Mouse (Mus musculus) CH12.LX (cell line): ENCODE measurements around the gene Prss29. TPM values are rescaled to one million over a fixed set of nuclear protein-coding genes. Genes with fewer than 3 reads are reported as not detected.
A peak's percentile ranks its signal among the peaks of the same experiment; 100 is the strongest.

Experiments
- DNase-seq: peaks from one replicate; pipeline ENCODE4 v3.0.0-alpha.2; 2013; ENCODE audit errors: extremely low read depth
- H3K27ac ChIP-seq: 2 replicates; pipeline ENCODE4 v1.5.1; 2012; ENCODE audit warnings: low read depth, mild to moderate bottlenecking, control low read depth, moderate library complexity; ENCODE audit not compliant: insufficient read depth
- H3K27me3 ChIP-seq: replicated peaks from 2 replicates; pipeline ENCODE3; 2012; ENCODE audit warnings: inconsistent platforms
- H3K36me3 ChIP-seq, 2 experiments: replicated peaks in 1 of 2; 2 replicates each; pipeline versions ENCODE3 to v1.6.1; 2012; ENCODE audit warnings: inconsistent platforms in 1 of 2, low read length in 1 of 2, mild to moderate bottlenecking in 1 of 2, mixed read lengths in 1 of 2, moderate library complexity in 1 of 2; ENCODE audit not compliant: control insufficient read depth in 1 of 2, insufficient read depth in 1 of 2
- H3K4me1 ChIP-seq, 2 experiments: 2 replicates each; pipeline ENCODE4 v1.6.1; 2012; ENCODE audit warnings: inconsistent platforms in 1 of 2, moderate library complexity in 1 of 2; ENCODE audit not compliant: insufficient read depth in 2 of 2, control insufficient read depth in 1 of 2
- H3K4me2 ChIP-seq: 2 replicates; pipeline ENCODE4 v1.6.1; 2012; ENCODE audit warnings: low read depth, mild to moderate bottlenecking, control low read depth; ENCODE audit not compliant: poor library complexity, insufficient read depth, severe bottlenecking
- H3K4me3 ChIP-seq, 3 experiments: fragments of 150-350 bp in 1 of 3; sonication (generic) in 1 of 3; replicated peaks in 1 of 3; 2 replicates each; pipeline versions ENCODE3 to v1.5.1; 2011 to 2012; ENCODE audit warnings: low read depth in 2 of 3, low read length in 2 of 3, mild to moderate bottlenecking in 2 of 3, moderate library complexity in 2 of 3, control low read depth in 1 of 3, improper control_type of control experiment in 1 of 3, inconsistent platforms in 1 of 3, mixed read lengths in 1 of 3; ENCODE audit not compliant: poor library complexity in 1 of 3
- H3K79me2 ChIP-seq: replicated peaks from 2 replicates; pipeline ENCODE4 v1.6.1; 2012; ENCODE audit warnings: mild to moderate bottlenecking, moderate library complexity; ENCODE audit not compliant: control insufficient read depth, poor library complexity, insufficient read depth, severe bottlenecking; ENCODE audit errors: extremely low read depth
- H3K9ac ChIP-seq: 2 replicates; pipeline ENCODE4 v1.6.1; 2012; ENCODE audit warnings: low read depth, mild to moderate bottlenecking, control low read depth, moderate library complexity; ENCODE audit not compliant: insufficient read depth
- H3K9me3 ChIP-seq: replicated peaks from 2 replicates; pipeline ENCODE3; 2012; ENCODE audit warnings: low read length, inconsistent platforms, mixed read lengths
- BHLHE40 ChIP-seq: IDR thresholded peaks from 2 replicates; pipeline ENCODE4 v1.6.1; 2011; ENCODE audit warnings: mild to moderate bottlenecking, low read depth, low read length, improper control_type of control experiment
- CHD1 ChIP-seq: IDR thresholded peaks from 2 replicates; pipeline ENCODE4 v1.6.1; 2012; ENCODE audit warnings: low read depth, low read length, improper control_type of control experiment, inconsistent platforms
- CHD2 ChIP-seq: IDR thresholded peaks from 2 replicates; pipeline ENCODE4 v1.6.1; 2011; ENCODE audit warnings: low read length, improper control_type of control experiment
- CTCF ChIP-seq, 2 experiments: IDR thresholded peaks in 1 of 2; conservative IDR thresholded peaks in 1 of 2; 2 replicates each; pipeline ENCODE4 v1.5.1; 2011 to 2012; ENCODE audit warnings: low read depth in 2 of 2, low read length in 2 of 2, improper control_type of control experiment in 1 of 2, inconsistent platforms in 1 of 2, mild to moderate bottlenecking in 1 of 2, moderate library complexity in 1 of 2
- E2F4 ChIP-seq: IDR thresholded peaks from 2 replicates; pipeline ENCODE4 v1.6.1; 2011; ENCODE audit warnings: low read depth, low read length, improper control_type of control experiment; ENCODE audit not compliant: insufficient replicate concordance
- ELF1 ChIP-seq: IDR thresholded peaks from 2 replicates; pipeline ENCODE4 v1.6.1; 2014; ENCODE audit warnings: low read depth, mild to moderate bottlenecking, inconsistent platforms, low read length, improper control_type of control experiment
- EP300 ChIP-seq: IDR thresholded peaks from 2 replicates; pipeline ENCODE4 v1.6.1; 2011; ENCODE audit warnings: low read length, improper control_type of control experiment
- ETS1 ChIP-seq: conservative IDR thresholded peaks from 2 replicates; pipeline ENCODE4 v1.6.1; 2012; ENCODE audit warnings: low read depth, mild to moderate bottlenecking, inconsistent platforms, low read length, improper control_type of control experiment, moderate library complexity
- GABPA ChIP-seq: IDR thresholded peaks from 2 replicates; pipeline ENCODE4 v1.6.1; 2012; ENCODE audit warnings: low read depth, low read length, improper control_type of control experiment, inconsistent platforms; ENCODE audit not compliant: insufficient replicate concordance
- HCFC1 ChIP-seq: IDR thresholded peaks from 2 replicates; pipeline ENCODE4 v1.6.1; 2012; ENCODE audit warnings: low read depth, mild to moderate bottlenecking, inconsistent platforms, low read length, improper control_type of control experiment
- IRF4 ChIP-seq: IDR thresholded peaks from 2 replicates; pipeline ENCODE4 v1.6.1; 2014; ENCODE audit warnings: low read depth, mild to moderate bottlenecking, inconsistent platforms, low read length, improper control_type of control experiment
- JUN ChIP-seq: IDR thresholded peaks from 2 replicates; pipeline ENCODE4 v1.6.1; 2011; ENCODE audit warnings: low read depth, mild to moderate bottlenecking, low read length, improper control_type of control experiment, moderate library complexity; ENCODE audit not compliant: insufficient read depth
- JUND ChIP-seq: conservative IDR thresholded peaks from 2 replicates; pipeline ENCODE4 v1.6.1; 2011; ENCODE audit warnings: low read depth, low read length, improper control_type of control experiment
- KAT2A ChIP-seq: IDR thresholded peaks from 2 replicates; pipeline ENCODE4 v1.6.1; 2012; ENCODE audit warnings: low read length, improper control_type of control experiment, inconsistent platforms; ENCODE audit not compliant: insufficient replicate concordance
- MAFK ChIP-seq: IDR thresholded peaks from 2 replicates; pipeline ENCODE4 v1.6.1; 2011; ENCODE audit warnings: low read length, improper control_type of control experiment; ENCODE audit not compliant: insufficient replicate concordance
- MAX ChIP-seq: IDR thresholded peaks from 2 replicates; pipeline ENCODE4 v1.6.1; 2011; ENCODE audit warnings: low read length, improper control_type of control experiment
- MAZ ChIP-seq: IDR thresholded peaks from 2 replicates; pipeline ENCODE4 v1.6.1; 2012; ENCODE audit warnings: low read depth, mild to moderate bottlenecking, inconsistent platforms, low read length, improper control_type of control experiment, moderate library complexity
- MEF2A ChIP-seq: IDR thresholded peaks from 2 replicates; pipeline ENCODE4 v1.6.1; 2014; ENCODE audit warnings: low read depth, mild to moderate bottlenecking, inconsistent platforms, low read length, improper control_type of control experiment, borderline replicate concordance
- MXI1 ChIP-seq: IDR thresholded peaks from 2 replicates; pipeline ENCODE4 v1.6.1; 2011; ENCODE audit warnings: mild to moderate bottlenecking, low read depth, low read length, improper control_type of control experiment
- MYC ChIP-seq: IDR thresholded peaks from 2 replicates; pipeline ENCODE4 v1.6.1; 2011; ENCODE audit warnings: low read depth, mild to moderate bottlenecking, improper control_type of control experiment, low read length
- NELFE ChIP-seq: IDR thresholded peaks from 2 replicates; pipeline ENCODE4 v1.6.1; 2011; ENCODE audit warnings: low read depth, low read length, improper control_type of control experiment
- NRF1 ChIP-seq: IDR thresholded peaks from 2 replicates; pipeline ENCODE4 v1.6.1; 2014; ENCODE audit warnings: low read depth, mild to moderate bottlenecking, inconsistent platforms, low read length, improper control_type of control experiment, moderate library complexity
- PAX5 ChIP-seq: IDR thresholded peaks from 2 replicates; pipeline ENCODE4 v1.6.1; 2012; ENCODE audit warnings: low read length, inconsistent platforms, mixed read lengths
- POLR2A ChIP-seq: IDR thresholded peaks from 2 replicates; pipeline ENCODE4 v1.6.1; 2011; ENCODE audit warnings: low read depth, mild to moderate bottlenecking, improper control_type of control experiment, low read length
- POLR2AphosphoS2 ChIP-seq: IDR thresholded peaks from 2 replicates; pipeline ENCODE4 v1.6.1; 2011; ENCODE audit warnings: low read depth, low read length, improper control_type of control experiment
- RAD21 ChIP-seq: IDR thresholded peaks from 2 replicates; pipeline ENCODE4 v1.6.1; 2011; ENCODE audit warnings: low read depth, mild to moderate bottlenecking, low read length, improper control_type of control experiment, moderate library complexity
- RCOR1 ChIP-seq: conservative IDR thresholded peaks from 2 replicates; pipeline ENCODE4 v1.6.1; 2012; ENCODE audit warnings: low read depth, mild to moderate bottlenecking, inconsistent platforms, low read length, improper control_type of control experiment
- SIN3A ChIP-seq: IDR thresholded peaks from 2 replicates; pipeline ENCODE4 v1.6.1; 2012; ENCODE audit warnings: low read length, improper control_type of control experiment, inconsistent platforms
- SMC3 ChIP-seq: IDR thresholded peaks from 2 replicates; pipeline ENCODE4 v1.6.1; 2011; ENCODE audit warnings: low read depth, low read length, improper control_type of control experiment
- TBP ChIP-seq: conservative IDR thresholded peaks from 2 replicates; pipeline ENCODE4 v1.6.1; 2011; ENCODE audit warnings: low read depth, low read length, improper control_type of control experiment
- TCF12 ChIP-seq: IDR thresholded peaks from 2 replicates; pipeline ENCODE4 v1.6.1; 2014; ENCODE audit warnings: low read depth, mild to moderate bottlenecking, inconsistent platforms, low read length, improper control_type of control experiment
- UBTF ChIP-seq: IDR thresholded peaks from 2 replicates; pipeline ENCODE4 v1.6.1; 2012; ENCODE audit warnings: low read depth, mild to moderate bottlenecking, inconsistent platforms, low read length, improper control_type of control experiment, moderate library complexity
- USF1 ChIP-seq: IDR thresholded peaks from 2 replicates; pipeline ENCODE4 v1.6.1; 2014; ENCODE audit warnings: low read depth, mild to moderate bottlenecking, inconsistent platforms, low read length, improper control_type of control experiment
- USF2 ChIP-seq: conservative IDR thresholded peaks from 2 replicates; pipeline ENCODE4 v1.6.1; 2011; ENCODE audit warnings: low read depth, low read length, improper control_type of control experiment
- ZC3H11A ChIP-seq: IDR thresholded peaks from 2 replicates; pipeline ENCODE4 v1.6.1; 2012; ENCODE audit warnings: low read depth, mild to moderate bottlenecking, inconsistent platforms, low read length, improper control_type of control experiment
- ZKSCAN1 ChIP-seq: IDR thresholded peaks from 2 replicates; pipeline ENCODE4 v1.6.1; 2012; ENCODE audit warnings: low read depth, inconsistent platforms, low read length, improper control_type of control experiment, borderline replicate concordance
- ZMIZ1 ChIP-seq: IDR thresholded peaks from 2 replicates; pipeline ENCODE4 v1.6.1; 2012; ENCODE audit warnings: low read depth, mild to moderate bottlenecking, inconsistent platforms, low read length, improper control_type of control experiment
- ZNF384 ChIP-seq: IDR thresholded peaks from 2 replicates; pipeline ENCODE4 v1.6.1; 2012; ENCODE audit warnings: low read depth, low read length, improper control_type of control experiment, inconsistent platforms
- dilution Hi-C: fragments of 300-500 bp; cut with MboI; formaldehyde crosslinking; loops from 2 replicates; pipeline ENCODE4 v1.14.3; 2020; ENCODE audit warnings: low sequenced_read_pairs; ENCODE audit not compliant: extremely low pct_unique_long_range_greater_than_20kb, extremely low pct_ligation_motif_present
- in situ Hi-C: fragments of 300-500 bp; cut with MboI; formaldehyde crosslinking; loops from 3 replicates; pipeline ENCODE4 v1.14.3; 2019; ENCODE audit warnings: low sequenced_read_pairs, low pct_ligation_motif_present, low pct_unique_long_range_greater_than_20kb, mixed read lengths
- polyA plus RNA-seq: library from polyadenylated mRNA; unstranded; fragments of >175 nt; gene quantifications from 2 replicates; pipeline ENCODE4 v1.2.1, GENCODE M21; 2012; ENCODE audit warnings: low read depth; ENCODE audit not compliant: insufficient read length
- total RNA-seq, 2 experiments: library from RNA; depleted of rRNA; stranded (reverse); fragments of 300-350 nt in 1 of 2; fragments of >200 nt in 1 of 2; gene quantifications; 2 replicates each; pipeline ENCODE4 v1.2.3; 2012 to 2014

Gene Prss29
- total and polyA plus RNA-seq, 3 experiments = not detected

DNA sequence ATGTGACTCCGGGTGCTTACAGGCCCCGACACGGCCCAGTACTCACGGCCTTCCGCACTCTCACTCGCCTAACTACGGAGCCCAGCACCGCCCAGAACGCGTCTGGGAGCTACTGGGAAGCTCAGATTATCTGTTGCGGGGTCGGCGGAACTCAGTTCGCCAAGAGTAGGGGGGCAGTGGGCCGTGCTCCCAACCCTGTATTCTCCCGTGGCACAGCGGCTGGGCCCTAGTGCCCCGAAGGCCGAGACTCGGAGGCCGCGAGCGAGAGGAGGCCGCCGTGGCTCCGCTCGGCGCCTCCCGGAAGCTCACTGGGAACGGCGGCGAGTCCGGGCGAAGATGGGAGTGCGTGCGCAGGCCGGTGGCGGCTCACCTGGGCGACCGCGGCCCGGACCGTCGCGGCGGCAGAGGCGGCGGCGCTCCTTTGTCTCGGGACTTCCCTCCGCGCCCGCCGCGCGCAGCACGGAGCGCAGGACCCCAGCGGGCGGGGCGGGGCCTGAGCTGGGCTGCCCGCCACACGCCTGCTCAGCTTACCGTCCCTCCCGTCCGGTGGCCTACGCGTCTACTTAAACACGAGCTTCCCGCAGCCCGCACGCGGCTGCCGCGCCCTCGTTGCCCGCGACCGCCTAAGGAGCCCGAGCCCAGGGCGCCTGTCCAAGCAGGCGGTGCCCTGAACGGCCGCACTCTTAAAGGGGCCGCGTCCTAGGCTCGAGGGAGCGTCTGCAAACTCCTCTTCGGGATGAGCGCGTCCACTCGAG lies 45.3 kb upstream of the Prss29 start:
- H3K27ac ChIP-seq = peak overlapping the region; percentile 88
- H3K4me2 ChIP-seq = 0 out of 2 replicates have a peak overlapping the region, but pooled peaks have one; percentile 89
- H3K9me3 ChIP-seq = no peaks in the 10 kb centered on the region
- H3K27me3 ChIP-seq = peaks cover 13% of the 10 kb centered on the region
- H3K9ac ChIP-seq = peak overlapping the region; percentile 100
- TF ChIP-seq MAFK (no peak), HCFC1 (peak; percentile 76), TBP (0 out of 2 replicates have a peak, but pooled peaks have one; percentile 35), IRF4 (peak; percentile 35; the same call in 1 of the 2 replicates), KAT2A (no peak), RCOR1 (no peak), CHD2 (no peak), BHLHE40 (peak; percentile 20; the same call in 1 of the 2 replicates), NELFE (peak; percentile 80), ZMIZ1 (peak; percentile 92), CTCF (conservative IDR thresholded peaks at IDR 0.05 in 1 of 2, IDR thresholded peaks at IDR 0.05 in 1 of 2; ENCODE audit: low read depth in 2 of 2, low read length in 2 of 2) (peak in 1 of 2 experiments; percentile 15; a peak in 1 of 4 replicates), JUN (no peak), UBTF (no peak; the same call in 1 of the 2 replicates), RAD21 (no peak), E2F4 (no peak), POLR2AphosphoS2 (no peak; the same call in 1 of the 2 replicates), CHD1 (peak; percentile 87; the same call in 1 of the 2 replicates), ZC3H11A (no peak), ELF1 (no peak), MYC (no peak), NRF1 (peak; percentile 81), MAX (peak; percentile 99), USF2 (no peak), USF1 (no peak), EP300 (no peak), MEF2A (0 out of 2 replicates have a peak, but pooled peaks have one; percentile 22), ZKSCAN1 (no peak), JUND (no peak), MAZ (no peak), ETS1 (no peak), POLR2A (peak; percentile 79; the same call in 1 of the 2 replicates), PAX5 (no peak), SMC3 (no peak), ZNF384 (no peak), SIN3A (peak; percentile 81; the same call in 1 of the 2 replicates), TCF12 (peak; percentile 73), GABPA (no peak), MXI1 (peak; percentile 66; the same call in 1 of the 2 replicates)
- TF ChIP-seq, all 38 proteins: peak for 15
- Histone ChIP-seq H3K4me3 (peak overlapping the region; percentile 98 to 100 (median 98)), H3K4me1 (peaks cover 11 to 36% of the 10 kb centered on the region in 2 experiments), H3K79me2 (peaks cover 51% of the 10 kb centered on the region), H3K36me3 (peaks cover 18 to 33% of the 10 kb centered on the region in 2 experiments)
- in situ Hi-C loops = loop anchor here (5.0 to 10.0 kb wide), 2 partner anchors 36 to 88 kb away; partner anchors contain the start of genes BC003965 and Unkl
- peak; percentile 85 for DNase-seq
- dilution Hi-C loops = no loop called here
